Mouse (Mus musculus): ENCODE results near the gene Mlh1. TPM values are rescaled to one million over a fixed set of nuclear protein-coding genes. Genes with fewer than 3 reads are reported as not detected.

Mlh1 gene
- total and polyA plus RNA-seq, 2 experiments from 2014 or later: 16.1 to 19.4 TPM

DNA sequence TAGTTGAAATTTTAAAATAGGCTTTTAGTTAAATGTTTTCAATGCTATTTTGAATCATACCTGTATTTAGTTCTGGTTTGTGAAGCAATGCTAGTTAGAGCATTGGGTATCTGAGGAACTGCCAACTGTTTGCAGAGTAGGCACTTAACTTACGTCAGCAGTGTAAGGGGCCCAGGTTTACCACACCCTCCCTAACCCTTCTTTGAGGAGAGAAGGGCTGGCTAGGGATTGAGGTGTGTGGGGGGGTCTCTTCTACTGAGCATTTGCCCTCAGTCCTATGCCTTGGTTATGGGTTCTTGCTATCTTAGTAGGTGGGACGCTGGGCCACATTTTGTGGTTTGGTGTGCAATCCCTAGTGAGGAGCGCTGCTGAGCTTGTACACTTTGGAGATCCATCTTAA, 74.5 kb downstream of the Mlh1 start:
- no peak for TF ChIP-seq CTCF (IDR thresholded peaks at IDR 0.05; ENCODE audit: low read depth)
- WGBS: 97% methylated on average over 3 of the region's 3 CpGs
- Histone ChIP-seq H3K27me3 (ENCODE audit: insufficient read depth, low read length) (no peaks in the 10 kb centered on the region), H3K4me3 (ENCODE audit: low read length) (no peak overlapping the region), H3K9me3 (ENCODE audit: low read length) (no peaks in the 10 kb centered on the region), H3K4me2 (ENCODE audit: low read depth, low read length) (no peak overlapping the region), H3K4me1 (ENCODE audit: insufficient read depth, low read length) (no peaks in the 10 kb centered on the region), H3K27ac (no peak overlapping the region), H3K36me3 (ENCODE audit: insufficient read depth, low read length) (no peaks in the 10 kb centered on the region), H3K9ac (replicated peaks; ENCODE audit: low read length) (no peak overlapping the region)
- ATAC-seq (no peak), DNase-seq (ENCODE audit: low spot score) (no peak)

DNA sequence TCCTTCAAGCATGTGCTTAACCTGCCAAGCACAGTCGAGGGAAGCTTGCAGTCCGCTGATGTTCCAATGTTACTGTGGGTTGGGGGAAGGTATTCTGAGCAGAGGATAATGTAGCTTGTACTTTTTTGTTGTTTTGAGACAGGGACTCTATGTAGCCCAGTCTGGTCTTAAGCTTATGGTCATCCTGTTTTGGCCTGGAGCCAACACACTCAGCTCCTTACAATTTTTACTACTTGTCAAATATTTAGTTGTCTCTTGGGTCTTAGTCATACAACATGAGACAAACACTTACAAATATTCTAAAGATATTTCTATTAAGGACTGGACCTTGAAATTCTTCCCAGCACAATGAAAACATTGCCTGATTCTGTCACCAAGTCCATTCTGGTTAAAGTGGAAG, 78.4 kb downstream of the Mlh1 start:
- Histone ChIP-seq H3K4me3 (ENCODE audit: low read length) (no peak overlapping the region), H3K9me3 (ENCODE audit: low read length) (no peaks in the 10 kb centered on the region), H3K4me1 (ENCODE audit: insufficient read depth, low read length) (no peaks in the 10 kb centered on the region), H3K36me3 (ENCODE audit: insufficient read depth, low read length) (peaks cover 11% of the 10 kb centered on the region), H3K9ac (replicated peaks; ENCODE audit: low read length) (no peak overlapping the region), H3K27me3 (ENCODE audit: insufficient read depth, low read length) (no peaks in the 10 kb centered on the region), H3K27ac (no peak overlapping the region), H3K4me2 (ENCODE audit: low read depth, low read length) (no peak overlapping the region)
- TF ChIP-seq CTCF (IDR thresholded peaks at IDR 0.05; ENCODE audit: low read depth): no peak
- 96% methylated on average over 2 of the region's 2 CpGs for WGBS
- DNase-seq (ENCODE audit: low spot score): no peak
- no peak for ATAC-seq

- no peak for TF ChIP-seq CTCF (IDR thresholded peaks at IDR 0.05; ENCODE audit: low read depth)
- H3K4me1 ChIP-seq (ENCODE audit: insufficient read depth, low read length): no peaks in the 10 kb centered on the region
- H3K9ac ChIP-seq (replicated peaks; ENCODE audit: low read length): no peak overlapping the region
- no peak overlapping the region for H3K4me3 ChIP-seq (ENCODE audit: low read length)
- no peaks in the 10 kb centered on the region for H3K9me3 ChIP-seq (ENCODE audit: low read length)
- 85% methylated on average over 7 of the region's 7 CpGs for WGBS
- no peak overlapping the region for H3K4me2 ChIP-seq (ENCODE audit: low read depth, low read length)
- DNase-seq (ENCODE audit: low spot score) (no peak), ATAC-seq (no peak)
- H3K36me3 ChIP-seq (ENCODE audit: insufficient read depth, low read length): peaks cover 11% of the 10 kb centered on the region
- no peak overlapping the region for H3K27ac ChIP-seq
- no peaks in the 10 kb centered on the region for H3K27me3 ChIP-seq (ENCODE audit: insufficient read depth, low read length)
These were observed 82.9 kb downstream of the Mlh1 start for GRCm38 (mm10) chr9:111188731-111189130.

DNA sequence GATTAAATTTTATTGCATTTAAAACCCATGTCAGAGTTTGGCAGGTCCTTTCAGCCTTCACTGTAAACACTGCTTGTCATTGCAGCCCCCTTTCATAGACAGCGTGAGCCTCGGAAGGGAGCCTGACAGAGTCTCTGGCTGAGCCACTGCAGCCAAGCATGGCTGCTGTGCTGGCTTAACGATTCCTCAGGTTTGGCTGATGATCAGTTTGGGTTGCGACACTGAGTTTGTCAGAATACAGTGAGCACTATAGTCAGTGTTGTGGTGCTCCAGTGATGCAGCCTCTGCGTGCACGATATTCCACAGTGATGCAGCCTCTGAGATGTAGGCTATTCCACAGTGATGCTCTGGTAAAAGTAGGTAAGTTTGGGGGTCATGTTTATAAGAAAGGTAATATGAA, 84.7 kb downstream of the Mlh1 start:
- Histone ChIP-seq H3K4me3 (ENCODE audit: low read length) (no peak overlapping the region), H3K9me3 (ENCODE audit: low read length) (no peaks in the 10 kb centered on the region), H3K4me2 (ENCODE audit: low read depth, low read length) (no peak overlapping the region), H3K36me3 (ENCODE audit: insufficient read depth, low read length) (peaks cover 11% of the 10 kb centered on the region), H3K4me1 (ENCODE audit: insufficient read depth, low read length) (no peaks in the 10 kb centered on the region), H3K27ac (no peak overlapping the region), H3K9ac (replicated peaks; ENCODE audit: low read length) (no peak overlapping the region), H3K27me3 (ENCODE audit: insufficient read depth, low read length) (no peaks in the 10 kb centered on the region)
- WGBS: 59% methylated on average over 6 of the region's 6 CpGs
- no peak for ATAC-seq
- DNase-seq (ENCODE audit: low spot score): peak; percentile 9
- TF ChIP-seq CTCF (IDR thresholded peaks at IDR 0.05; ENCODE audit: low read depth): no peak

- ATAC-seq (peak; percentile 67; the same call in 1 of the 2 replicates), DNase-seq (ENCODE audit: low spot score) (peak; percentile 34)
- H3K36me3 ChIP-seq (ENCODE audit: insufficient read depth, low read length): peaks cover 5% of the 10 kb centered on the region
These were observed 86.7 kb downstream of the Mlh1 start for GRCm38 (mm10) chr9:111184929-111185328.

DNA sequence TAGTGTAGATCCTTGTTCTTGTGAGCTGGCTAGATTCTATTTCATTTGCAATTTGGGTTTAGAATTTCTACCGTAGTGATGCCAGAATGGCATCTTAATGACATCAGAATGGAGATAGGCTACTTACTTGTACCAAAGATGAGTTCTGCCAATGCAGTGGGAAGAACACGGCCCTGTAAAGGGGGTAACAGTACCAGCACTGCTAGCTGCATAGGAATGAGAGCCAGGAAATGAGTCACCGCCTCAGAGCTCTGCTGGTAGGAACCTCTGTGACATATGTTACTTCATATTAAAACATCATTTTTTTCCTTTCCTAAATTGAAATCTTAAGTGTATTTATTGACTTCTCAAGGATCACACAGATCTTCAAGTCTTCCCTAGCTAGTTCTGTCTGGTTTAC, 89.4 kb downstream of the Mlh1 start:
- ATAC-seq: no peak
- H3K4me2 ChIP-seq (ENCODE audit: low read depth, low read length): no peak overlapping the region
- H3K4me3 ChIP-seq (ENCODE audit: low read length): no peak overlapping the region
- no peaks in the 10 kb centered on the region for H3K4me1 ChIP-seq (ENCODE audit: insufficient read depth, low read length)
- 64% methylated on average over 3 of the region's 3 CpGs for WGBS
- H3K27me3 ChIP-seq (ENCODE audit: insufficient read depth, low read length): no peaks in the 10 kb centered on the region
- no peak overlapping the region for H3K27ac ChIP-seq
- no peaks in the 10 kb centered on the region for H3K36me3 ChIP-seq (ENCODE audit: insufficient read depth, low read length)
- TF ChIP-seq CTCF (IDR thresholded peaks at IDR 0.05; ENCODE audit: low read depth): no peak
- no peak for DNase-seq (ENCODE audit: low spot score)
- H3K9ac ChIP-seq (replicated peaks; ENCODE audit: low read length): no peak overlapping the region
- no peaks in the 10 kb centered on the region for H3K9me3 ChIP-seq (ENCODE audit: low read length)

More at GRCm38 (mm10) chr9:111184929-111185328, 86.7 kb downstream of the Mlh1 start:
- Histone ChIP-seq H3K27me3 (ENCODE audit: insufficient read depth, low read length) (no peaks in the 10 kb centered on the region), H3K9me3 (ENCODE audit: low read length) (no peaks in the 10 kb centered on the region), H3K27ac (no peak overlapping the region), H3K4me3 (ENCODE audit: low read length) (no peak overlapping the region), H3K4me1 (ENCODE audit: insufficient read depth, low read length) (no peaks in the 10 kb centered on the region), H3K9ac (replicated peaks; ENCODE audit: low read length) (no peak overlapping the region), H3K4me2 (ENCODE audit: low read depth, low read length) (no peak overlapping the region)
- TF ChIP-seq CTCF (IDR thresholded peaks at IDR 0.05; ENCODE audit: low read depth): no peak
- 24% methylated on average over 4 of the region's 4 CpGs for WGBS

- Histone ChIP-seq H3K4me2 (ENCODE audit: low read depth, low read length) (no peak overlapping the region), H3K4me1 (ENCODE audit: insufficient read depth, low read length) (no peaks in the 10 kb centered on the region), H3K4me3 (ENCODE audit: low read length) (no peak overlapping the region)
These were observed 92.6 kb downstream of the Mlh1 start for GRCm38 (mm10) chr9:111178971-111179370.

More at GRCm38 (mm10) chr9:111178971-111179370, 92.6 kb downstream of the Mlh1 start:
- H3K27me3 ChIP-seq (ENCODE audit: insufficient read depth, low read length): no peaks in the 10 kb centered on the region
- H3K36me3 ChIP-seq (ENCODE audit: insufficient read depth, low read length): no peaks in the 10 kb centered on the region
- no peaks in the 10 kb centered on the region for H3K9me3 ChIP-seq (ENCODE audit: low read length)
- no peak overlapping the region for H3K9ac ChIP-seq (replicated peaks; ENCODE audit: low read length)
- no peak for DNase-seq (ENCODE audit: low spot score)
- no peak overlapping the region for H3K27ac ChIP-seq
- no peak for ATAC-seq
- WGBS: 85% methylated on average over 5 of the region's 5 CpGs
- no peak for TF ChIP-seq CTCF (IDR thresholded peaks at IDR 0.05; ENCODE audit: low read depth)

Other genes starting within 250 kb of the Mlh1 start
- gene Ccrl2, start 214.3 kb downstream of the Mlh1 start, total RNA-seq (2014; rRNA removed): 0.25 and 1.5 TPM in 2 replicates
- 0.91 and 1.2 TPM in 2 replicates for gene Ccrl2, start 214.3 kb downstream of the Mlh1 start, polyA plus RNA-seq (2015; fragmentation: Nextera tagmentation; extraction: Ambion mirVana)
- gene Lrrfip2, start 154.2 kb downstream of the Mlh1 start, total RNA-seq (2014; rRNA removed): 20.8 and 24.9 TPM in 2 replicates
- gene Lrrfip2, start 154.2 kb downstream of the Mlh1 start, polyA plus RNA-seq (2015; fragmentation: Nextera tagmentation; extraction: Ambion mirVana): 38.8 and 40.0 TPM in 2 replicates
- gene Epm2aip1, start 138 bp upstream of the Mlh1 start, total RNA-seq (2014; rRNA removed): 73.1 and 81.4 TPM in 2 replicates
- 34.4 and 36.0 TPM in 2 replicates for gene Epm2aip1, start 138 bp upstream of the Mlh1 start, polyA plus RNA-seq (2015; fragmentation: Nextera tagmentation; extraction: Ambion mirVana)
- gene Trank1, start 39.9 kb upstream of the Mlh1 start, total RNA-seq (2014; rRNA removed): 42.8 and 49.0 TPM in 2 replicates
- gene Trank1, start 39.9 kb upstream of the Mlh1 start, polyA plus RNA-seq (2015; fragmentation: Nextera tagmentation; extraction: Ambion mirVana): 12.6 and 13.1 TPM in 2 replicates
- 9.2 and 13.1 TPM in 2 replicates for gene Dclk3, start 167.3 kb upstream of the Mlh1 start, total RNA-seq (2014; rRNA removed)
- 8.8 and 9.9 TPM in 2 replicates for gene Dclk3, start 167.3 kb upstream of the Mlh1 start, polyA plus RNA-seq (2015; fragmentation: Nextera tagmentation; extraction: Ambion mirVana)